Mouse (Mus musculus): ENCODE measurements around the gene Atp1b2. TPM values are rescaled to one million over a fixed set of nuclear protein-coding genes. Genes with fewer than 3 reads are reported as not detected.

Gene Atp1b2
- polyA plus RNA-seq (2015; fragmentation: Nextera tagmentation; extraction: Ambion mirVana): 9.5 and 10.4 TPM in 2 replicates

DNA sequence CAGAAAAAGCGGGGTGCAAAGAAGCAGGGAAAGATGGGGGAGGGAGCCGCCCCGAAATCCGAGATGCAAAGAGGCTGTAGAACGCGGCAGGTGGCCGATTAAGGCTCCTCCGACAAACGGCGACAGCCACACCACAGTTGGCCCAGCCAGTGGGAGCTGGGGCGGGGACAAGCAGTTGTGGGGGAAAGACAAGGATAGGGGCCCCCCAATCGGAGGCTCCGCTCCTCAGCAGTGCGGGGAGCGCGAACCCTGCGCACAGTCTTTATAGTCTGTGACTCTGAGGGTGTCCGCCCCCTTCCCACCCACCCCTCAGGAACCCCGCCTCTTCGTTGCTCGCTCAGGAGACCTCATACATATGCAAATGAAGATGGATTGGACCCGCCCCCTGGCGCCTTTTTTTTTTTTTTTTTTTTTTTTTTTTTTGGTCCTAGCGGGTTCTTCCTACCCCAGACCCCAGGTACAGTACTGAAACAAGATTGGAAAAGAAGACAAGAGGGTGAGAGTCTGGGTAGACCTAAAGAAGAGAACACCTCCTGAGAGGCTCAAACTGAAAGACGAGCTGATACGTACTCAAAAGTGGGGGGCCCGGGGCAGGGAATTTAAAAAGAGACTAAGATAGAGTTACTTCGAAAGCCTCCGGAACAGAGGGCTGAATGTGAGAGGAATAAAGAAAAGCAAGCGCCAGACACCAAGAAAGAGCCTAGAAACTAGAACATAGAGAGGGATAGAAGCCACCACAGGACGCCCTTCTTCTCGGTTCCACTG, at the start of gene Atp1b2:
Gene Atp1b2, minus strand, starts transcription at position 217 of the 765 bp plus-strand sequence.
- peak; percentile 89 for ATAC-seq (ENCODE audit: insufficient read depth, low FRiP score)
- 0 out of 2 replicates have a peak within 1 kb of the TSS, but pooled peaks have one; percentile 36 for H3K27ac ChIP-seq (ENCODE audit: low read length)
- WGBS: 3% methylated on average over 32 of the region's 32 CpGs

GRCm38 (mm10) chr11:69654760-69655159, 49.0 kb upstream of the Atp1b2 start:
- Histone ChIP-seq H3K36me3 (ENCODE audit: control insufficient read depth, insufficient read depth, low read length) (peaks cover 18% of the 10 kb centered on the region; the same call in 1 of the 2 replicates), H3K4me1 (ENCODE audit: control insufficient read depth, insufficient read depth, low read length) (peaks cover 27% of the 10 kb centered on the region), H3K4me2 (ENCODE audit: low read depth, low read length) (peak overlapping the region; percentile 47; the same call in 1 of the 2 replicates), H3K4me3 (replicated peaks; ENCODE audit: low read length) (peak overlapping the region; percentile 24; the same call in 1 of the 2 replicates), H3K27me3 (ENCODE audit: control insufficient read depth, insufficient read depth, low read length) (no peaks in the 10 kb centered on the region), H3K9ac (ENCODE audit: low read length) (peak overlapping the region; percentile 61), H3K9me3 (replicated peaks; ENCODE audit: control insufficient read depth, low read length) (no peaks in the 10 kb centered on the region), H3K27ac (ENCODE audit: low read length) (peak overlapping the region; percentile 76)
- 34% methylated on average over 9 of the region's 9 CpGs for WGBS
- 0 out of 2 replicates have a peak, but pooled peaks have one; percentile 5 for ATAC-seq (ENCODE audit: insufficient read depth, low FRiP score)

More for the DNA sequence above, at the start of gene Atp1b2:
- H3K4me1 ChIP-seq (ENCODE audit: control insufficient read depth, insufficient read depth, low read length): peaks cover 29% of the 10 kb centered on the region; the same call in 1 of the 2 replicates
- peak within 1 kb of the TSS; percentile 93 for H3K4me2 ChIP-seq (ENCODE audit: low read depth, low read length)
- no peaks in the 10 kb centered on the region for H3K36me3 ChIP-seq (ENCODE audit: control insufficient read depth, insufficient read depth, low read length)
- no peaks in the 10 kb centered on the region for H3K9me3 ChIP-seq (replicated peaks; ENCODE audit: control insufficient read depth, low read length)
- peak within 1 kb of the TSS; percentile 70 for H3K9ac ChIP-seq (ENCODE audit: low read length)
- H3K4me3 ChIP-seq (replicated peaks; ENCODE audit: low read length): peak within 1 kb of the TSS; percentile 58
- H3K27me3 ChIP-seq (ENCODE audit: control insufficient read depth, insufficient read depth, low read length): peaks cover 5% of the 10 kb centered on the region; the same call in 1 of the 2 replicates

DNA sequence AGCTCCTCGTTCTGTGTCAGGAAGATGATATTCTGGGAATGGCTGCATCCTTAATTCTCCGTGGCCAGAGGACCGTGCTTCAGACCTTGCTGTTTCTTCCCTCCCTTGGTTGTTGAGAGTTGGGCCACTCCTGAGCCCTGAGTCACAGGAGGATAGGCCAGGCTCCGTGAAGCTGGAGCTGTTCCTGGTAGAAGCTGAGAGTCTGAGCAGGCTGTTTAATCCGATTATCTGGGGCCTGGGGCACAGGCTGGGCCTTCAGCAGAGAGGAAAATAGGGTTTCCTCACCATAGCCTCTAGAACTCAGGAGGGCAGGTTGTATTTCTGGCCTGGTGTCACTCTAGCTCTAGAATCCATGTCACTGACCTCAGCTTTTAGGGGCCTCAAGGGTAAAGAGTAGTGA, 47.7 kb upstream of the Atp1b2 start:
- no peak overlapping the region for H3K4me3 ChIP-seq (replicated peaks; ENCODE audit: low read length)
- H3K4me1 ChIP-seq (ENCODE audit: control insufficient read depth, insufficient read depth, low read length): peaks cover 27% of the 10 kb centered on the region
- WGBS: 72% methylated on average over 5 of the region's 5 CpGs
- H3K27ac ChIP-seq (ENCODE audit: low read length): no peak overlapping the region
- H3K9ac ChIP-seq (ENCODE audit: low read length): 0 out of 2 replicates have a peak overlapping the region, but pooled peaks have one; percentile 9
- H3K9me3 ChIP-seq (replicated peaks; ENCODE audit: control insufficient read depth, low read length): no peaks in the 10 kb centered on the region
- no peaks in the 10 kb centered on the region for H3K27me3 ChIP-seq (ENCODE audit: control insufficient read depth, insufficient read depth, low read length)
- no peak for ATAC-seq (ENCODE audit: insufficient read depth, low FRiP score)
- H3K36me3 ChIP-seq (ENCODE audit: control insufficient read depth, insufficient read depth, low read length): peaks cover 24% of the 10 kb centered on the region; the same call in 1 of the 2 replicates
- no peak overlapping the region for H3K4me2 ChIP-seq (ENCODE audit: low read depth, low read length)

- Histone ChIP-seq H3K4me1 (ENCODE audit: control insufficient read depth, insufficient read depth, low read length) (no peaks in the 10 kb centered on the region), H3K27ac (ENCODE audit: low read length) (no peak overlapping the region), H3K4me3 (replicated peaks; ENCODE audit: low read length) (no peak overlapping the region), H3K9ac (ENCODE audit: low read length) (no peak overlapping the region), H3K27me3 (ENCODE audit: control insufficient read depth, insufficient read depth, low read length) (no peaks in the 10 kb centered on the region), H3K36me3 (ENCODE audit: control insufficient read depth, insufficient read depth, low read length) (peaks cover 53% of the 10 kb centered on the region), H3K9me3 (replicated peaks; ENCODE audit: control insufficient read depth, low read length) (no peaks in the 10 kb centered on the region), H3K4me2 (ENCODE audit: low read depth, low read length) (no peak overlapping the region)
- no peak for ATAC-seq (ENCODE audit: insufficient read depth, low FRiP score)
- WGBS: 89% methylated on average over 5 of the region's 5 CpGs
These were observed 40.1 kb upstream of the Atp1b2 start for GRCm38 (mm10) chr11:69645860-69646259.

DNA sequence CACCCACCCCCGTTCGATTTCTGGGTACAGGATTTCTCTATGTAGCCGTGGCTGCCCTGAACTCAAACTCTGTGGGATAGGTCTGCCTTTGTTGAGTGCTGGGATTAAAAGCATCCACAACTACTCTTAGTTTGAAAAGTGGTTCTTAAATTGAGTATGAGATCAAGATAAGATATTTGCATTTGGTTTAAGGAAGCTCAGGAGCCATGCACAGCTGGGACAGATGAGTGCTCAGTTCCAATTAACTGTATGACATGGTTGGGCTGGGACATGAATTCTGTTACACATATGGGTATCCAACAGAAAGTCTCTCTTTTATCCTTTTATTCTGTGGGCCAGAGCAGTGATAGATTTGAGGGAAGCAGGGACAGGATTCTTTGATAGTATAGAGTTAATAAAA, 29.7 kb upstream of the Atp1b2 start:
- 73% methylated on average over 3 of the region's 3 CpGs for WGBS
- H3K4me1 ChIP-seq (ENCODE audit: control insufficient read depth, insufficient read depth, low read length): peaks cover 13% of the 10 kb centered on the region
- ATAC-seq (ENCODE audit: insufficient read depth, low FRiP score): no peak
- H3K9ac ChIP-seq (ENCODE audit: low read length): no peak overlapping the region
- no peak overlapping the region for H3K4me3 ChIP-seq (replicated peaks; ENCODE audit: low read length)
- no peaks in the 10 kb centered on the region for H3K9me3 ChIP-seq (replicated peaks; ENCODE audit: control insufficient read depth, low read length)
- no peaks in the 10 kb centered on the region for H3K36me3 ChIP-seq (ENCODE audit: control insufficient read depth, insufficient read depth, low read length)
- H3K27me3 ChIP-seq (ENCODE audit: control insufficient read depth, insufficient read depth, low read length): no peaks in the 10 kb centered on the region
- H3K27ac ChIP-seq (ENCODE audit: low read length): no peak overlapping the region
- H3K4me2 ChIP-seq (ENCODE audit: low read depth, low read length): peak overlapping the region; percentile 23; the same call in 1 of the 2 replicates

DNA sequence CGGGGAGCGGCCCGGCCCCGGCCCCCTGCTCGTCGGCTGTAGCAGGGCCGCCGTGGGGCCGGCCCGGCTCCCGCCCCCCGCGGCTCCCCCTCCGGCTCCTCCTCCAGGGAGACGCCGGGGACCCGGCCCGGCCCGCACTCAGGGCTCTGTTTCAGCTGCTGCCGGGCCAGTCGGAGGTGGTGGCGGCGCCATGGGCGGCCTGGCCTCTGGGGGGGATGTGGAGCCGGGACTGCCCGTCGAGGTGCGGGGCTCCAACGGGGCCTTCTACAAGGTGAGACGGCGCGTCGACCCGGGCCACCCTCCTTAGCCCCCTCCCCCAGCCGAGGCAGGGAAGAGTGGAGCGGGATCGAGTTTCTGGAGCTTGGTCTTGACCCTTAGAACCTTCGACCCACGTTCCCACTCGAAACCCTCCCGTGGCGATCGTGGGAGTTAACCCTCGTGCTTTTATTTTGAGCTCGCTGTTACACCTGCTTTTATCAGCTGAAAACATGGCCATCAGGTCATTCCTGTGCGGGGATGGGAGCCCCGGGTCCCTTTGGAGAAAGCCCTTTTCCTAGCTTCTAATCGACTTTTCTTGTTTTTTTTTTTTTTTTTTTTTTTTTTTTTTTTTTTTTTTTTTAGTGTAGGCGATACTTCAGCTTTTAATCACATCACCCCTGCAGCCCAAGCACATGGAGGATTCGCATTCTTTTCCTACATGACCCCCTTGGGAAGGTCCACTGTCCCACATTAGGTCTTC, 27.6 kb upstream of the Atp1b2 start:
- 1% methylated on average over 43 of the region's 50 CpGs for WGBS
- Histone ChIP-seq H3K36me3 (ENCODE audit: control insufficient read depth, insufficient read depth, low read length) (no peaks in the 10 kb centered on the region), H3K27me3 (ENCODE audit: control insufficient read depth, insufficient read depth, low read length) (no peaks in the 10 kb centered on the region), H3K27ac (ENCODE audit: low read length) (peak overlapping the region; percentile 97), H3K4me2 (ENCODE audit: low read depth, low read length) (peak overlapping the region; percentile 73), H3K4me3 (replicated peaks; ENCODE audit: low read length) (peak overlapping the region; percentile 98), H3K4me1 (ENCODE audit: control insufficient read depth, insufficient read depth, low read length) (peaks cover 13% of the 10 kb centered on the region), H3K9me3 (replicated peaks; ENCODE audit: control insufficient read depth, low read length) (no peaks in the 10 kb centered on the region), H3K9ac (ENCODE audit: low read length) (peak overlapping the region; percentile 99)
- ATAC-seq (ENCODE audit: insufficient read depth, low FRiP score): peak; percentile 70

- peak; percentile 99 for ATAC-seq (ENCODE audit: insufficient read depth, low FRiP score)
- Histone ChIP-seq H3K9ac (ENCODE audit: low read length) (peak within 1 kb of the TSS; percentile 99), H3K4me3 (replicated peaks; ENCODE audit: low read length) (peak within 1 kb of the TSS; percentile 98), H3K4me1 (ENCODE audit: control insufficient read depth, insufficient read depth, low read length) (peaks cover 13% of the 10 kb centered on the region), H3K9me3 (replicated peaks; ENCODE audit: control insufficient read depth, low read length) (no peaks in the 10 kb centered on the region), H3K27me3 (ENCODE audit: control insufficient read depth, insufficient read depth, low read length) (no peaks in the 10 kb centered on the region), H3K27ac (ENCODE audit: low read length) (peak within 1 kb of the TSS; percentile 97), H3K4me2 (ENCODE audit: low read depth, low read length) (peak within 1 kb of the TSS; percentile 73), H3K36me3 (ENCODE audit: control insufficient read depth, insufficient read depth, low read length) (no peaks in the 10 kb centered on the region)
- WGBS: under 1% methylated on average over 37 of the region's 56 CpGs
These were observed 26.7 kb upstream of the Atp1b2 start, which contains the start of gene Fxr2 for GRCm38 (mm10) chr11:69632284-69633089. Gene Fxr2, plus strand, starts transcription at chr11:69632990.

- H3K4me1 ChIP-seq (ENCODE audit: control insufficient read depth, insufficient read depth, low read length): peaks cover 6% of the 10 kb centered on the region
- no peaks in the 10 kb centered on the region for H3K36me3 ChIP-seq (ENCODE audit: control insufficient read depth, insufficient read depth, low read length)
- no peaks in the 10 kb centered on the region for H3K27me3 ChIP-seq (ENCODE audit: control insufficient read depth, insufficient read depth, low read length)
- 62% methylated on average over 1 of the region's 1 CpGs for WGBS
- H3K27ac ChIP-seq (ENCODE audit: low read length): no peak overlapping the region
- no peak overlapping the region for H3K4me3 ChIP-seq (replicated peaks; ENCODE audit: low read length)
- no peak overlapping the region for H3K9ac ChIP-seq (ENCODE audit: low read length)
- no peak overlapping the region for H3K4me2 ChIP-seq (ENCODE audit: low read depth, low read length)
- H3K9me3 ChIP-seq (replicated peaks; ENCODE audit: control insufficient read depth, low read length): no peaks in the 10 kb centered on the region
- ATAC-seq (ENCODE audit: insufficient read depth, low FRiP score): no peak
These were observed 24.1 kb upstream of the Atp1b2 start for GRCm38 (mm10) chr11:69629802-69630201.

Data from stomach, embryonic 16.5 days (tissue).